Comparison of ENCODE assay signal across 8 mouse cellular contexts in genomic region chr13:12256871-12257390, GRCm38 (mm10). TPM values are rescaled to one million over a fixed set of nuclear protein-coding genes. Genes with fewer than 3 reads are reported as not detected.
DNase-seq lines count a peak whose midpoint lies in the region; ATAC-seq and TF ChIP-seq lines count a peak whose summit lies in the region.

No protein-coding gene starts in this region.

- peak overlapping the region; percentile 92 for H3K27ac ChIP-seq in lung, embryonic 16.5 days (ENCODE audit: low read length)
- peak overlapping the region; percentile 90 for H3K27ac ChIP-seq in embryonic facial prominence, embryonic 12.5 days
- H3K27ac ChIP-seq in limb, embryonic 11.5 days (replicated peaks; ENCODE audit: low read depth, low read length) = no peak overlapping the region
- no peak overlapping the region for H3K27ac ChIP-seq in thymus, adult 2 months (ENCODE audit: control insufficient read depth, insufficient read depth, low read length)

- ATAC-seq in lung, embryonic 16.5 days (ENCODE audit: low read depth) = no peak
- no peak for ATAC-seq in embryonic facial prominence, embryonic 12.5 days (ENCODE audit: insufficient number of reproducible peaks, insufficient read depth, low FRiP score, low TSS enrichment)
- no peak for ATAC-seq in limb, embryonic 11.5 days (ENCODE audit: insufficient number of reproducible peaks, low FRiP score, low TSS enrichment, low read depth)

- peaks cover 6% of the 10 kb centered on the region for H3K36me3 ChIP-seq in lung, embryonic 16.5 days (ENCODE audit: control insufficient read depth, insufficient read depth, low read length)
- H3K36me3 ChIP-seq in embryonic facial prominence, embryonic 12.5 days = 0 out of 2 replicates have a peak, but pooled peaks cover under 1% of the 10 kb centered on the region
- no peaks in the 10 kb centered on the region for H3K36me3 ChIP-seq in limb, embryonic 11.5 days (ENCODE audit: control insufficient read depth, insufficient read depth, low read length)
- H3K36me3 ChIP-seq in thymus, adult 2 months (ENCODE audit: control insufficient read depth, insufficient read depth, low read length) = 0 out of 2 replicates have a peak, but pooled peaks cover under 1% of the 10 kb centered on the region

- no peak for TF ChIP-seq CTCF in thymus, adult 2 months (IDR thresholded peaks at IDR 0.05; ENCODE audit: borderline replicate concordance, control insufficient read depth, extremely low read depth, insufficient read depth, low read length, poor library complexity)

- DNase-seq in lung, postnatal 14 days = no peak
- peak; percentile 26 for DNase-seq in limb, embryonic 11.5 days (ENCODE audit: low spot score)
- peak; percentile 31 for DNase-seq in retina, embryonic 14.5 days (ENCODE audit: low spot score)
- DNase-seq in ovary, postnatal 36 days (ENCODE audit: low spot score) = no peak
- DNase-seq in thymus, adult 2 months = no peak
- no peak for DNase-seq in urinary bladder, postnatal 25 days (ENCODE audit: low spot score)

- peak overlapping the region; percentile 71 for H3K4me2 ChIP-seq in lung, embryonic 16.5 days (ENCODE audit: low read depth, low read length)
- peak overlapping the region; percentile 50 for H3K4me2 ChIP-seq in embryonic facial prominence, embryonic 12.5 days (replicated peaks)
- H3K4me2 ChIP-seq in limb, embryonic 11.5 days (ENCODE audit: low read depth, severe bottlenecking) = peak overlapping the region; percentile 50

- 13% methylated on average over 10 of the region's 10 CpGs for WGBS in lung, embryonic 16.5 days
- WGBS in embryonic facial prominence, embryonic 12.5 days = 13% methylated on average over 10 of the region's 10 CpGs
- WGBS in limb, embryonic 11.5 days = 19% methylated on average over 10 of the region's 10 CpGs
- 5% methylated on average over 10 of the region's 10 CpGs for WGBS in thymus, adult 2 months

- no peaks in the 10 kb centered on the region for H3K27me3 ChIP-seq in lung, embryonic 16.5 days (ENCODE audit: control insufficient read depth, insufficient read depth, low read depth, low read length)
- H3K27me3 ChIP-seq in embryonic facial prominence, embryonic 12.5 days = no peaks in the 10 kb centered on the region
- H3K27me3 ChIP-seq in limb, embryonic 11.5 days (ENCODE audit: control insufficient read depth, insufficient read depth, low read length) = no peaks in the 10 kb centered on the region
- H3K27me3 ChIP-seq in thymus, adult 2 months (ENCODE audit: control insufficient read depth, insufficient read depth, low read length) = no peaks in the 10 kb centered on the region

- H3K4me1 ChIP-seq in lung, embryonic 16.5 days (replicated peaks; ENCODE audit: control insufficient read depth, insufficient read depth, low read length) = peaks cover 10% of the 10 kb centered on the region
- H3K4me1 ChIP-seq in embryonic facial prominence, embryonic 12.5 days = peaks cover 13% of the 10 kb centered on the region; the same call in 1 of the 2 replicates
- H3K4me1 ChIP-seq in limb, embryonic 11.5 days (ENCODE audit: control insufficient read depth, insufficient read depth, low read length) = no peaks in the 10 kb centered on the region
- no peaks in the 10 kb centered on the region for H3K4me1 ChIP-seq in thymus, adult 2 months (replicated peaks; ENCODE audit: control insufficient read depth, insufficient read depth, low read length)

- H3K9me3 ChIP-seq in lung, embryonic 16.5 days (ENCODE audit: control insufficient read depth, low read length) = peaks cover 4% of the 10 kb centered on the region; the same call in 1 of the 2 replicates
- no peaks in the 10 kb centered on the region for H3K9me3 ChIP-seq in embryonic facial prominence, embryonic 12.5 days
- H3K9me3 ChIP-seq in limb, embryonic 11.5 days (ENCODE audit: control insufficient read depth, low read length) = no peaks in the 10 kb centered on the region

- H3K4me3 ChIP-seq in lung, embryonic 16.5 days (ENCODE audit: low read length) = peak overlapping the region; percentile 92
- peak overlapping the region; percentile 71 for H3K4me3 ChIP-seq in embryonic facial prominence, embryonic 12.5 days
- H3K4me3 ChIP-seq in limb, embryonic 11.5 days (ENCODE audit: low read depth, low read length) = peak overlapping the region; percentile 73
- no peak overlapping the region for H3K4me3 ChIP-seq in thymus, adult 2 months (ENCODE audit: control insufficient read depth, insufficient read depth, low read length)

- no peak for TF ChIP-seq POLR2A in thymus, adult 2 months (IDR thresholded peaks at IDR 0.05; ENCODE audit: control insufficient read depth, extremely low read depth, insufficient read depth, low read length, poor library complexity)

- H3K9ac ChIP-seq in lung, embryonic 16.5 days (ENCODE audit: low read length) = peak overlapping the region; percentile 89
- H3K9ac ChIP-seq in embryonic facial prominence, embryonic 12.5 days = peak overlapping the region; percentile 82
- peak overlapping the region; percentile 83 for H3K9ac ChIP-seq in limb, embryonic 11.5 days (ENCODE audit: low read length)

RNA-seq across cellular contexts. Expression of gene Mtr, which starts 1.0 kb away (rescaled TPM):
- polyA plus RNA-seq in lung, embryonic 16.5 days (2015; fragmentation: Nextera tagmentation; extraction: Ambion mirVana) = 15.3 and 15.6 TPM in 2 replicates
- 21.6 and 22.4 TPM in 2 replicates for polyA plus RNA-seq in embryonic facial prominence, embryonic 12.5 days (2016; fragmentation: Nextera tagmentation; extraction: Ambion mirVana)
- polyA plus RNA-seq in limb, embryonic 11.5 days (2014; fragmentation: Nextera tagmentation; extraction: Ambion mirVana) = 21.4 and 25.9 TPM in 2 replicates
- 13.5 and 14.5 TPM in 2 replicates for polyA plus RNA-seq in thymus, adult 2 months (2012; rRNA removed)

Comparison
In these comparisons a context has a peak if more than half of its experiments do, and no peak if none do; other contexts are left out.
1. H3K27ac ChIP-seq: peak in lung, embryonic 16.5 days (single experiment) and embryonic facial prominence, embryonic 12.5 days (single experiment); none in limb, embryonic 11.5 days (single experiment) and thymus, adult 2 months (single experiment).
2. DNase-seq: peak in limb, embryonic 11.5 days (single experiment) and retina, embryonic 14.5 days (single experiment); none in lung, postnatal 14 days (single experiment), ovary, postnatal 36 days (single experiment), thymus, adult 2 months (single experiment) and urinary bladder, postnatal 25 days (single experiment).
3. Peak in every context shown above with its lines, with median percentiles within 50 percentile points of each other: H3K4me2 ChIP-seq and H3K9ac ChIP-seq.